Mouse (Mus musculus) ovary, adult 18-20 months (tissue): ENCODE measurements around the gene Ntng1.

ENCODE experiments used
- DNase-seq: peaks from one replicate; pipeline ENCODE4 v3.0.0; 2022; ENCODE audit warnings: low spot score, mixed read lengths

Gene Ntng1

GRCm38 (mm10) chr3:110143206-110144061, at the start of gene Ntng1:
Ntng1 (minus strand) TSS chr3:110144011.
- no peak for DNase-seq

- DNase-seq = no peak
These were observed 43.7 kb upstream of the Ntng1 start for GRCm38 (mm10) chr3:110187401-110187948.

GRCm38 (mm10) chr3:110149089-110149488, 5.3 kb upstream of the Ntng1 start:
- DNase-seq = no peak

- no peak for DNase-seq
These were observed 667 bp upstream of the Ntng1 start for GRCm38 (mm10) chr3:110144301-110145055.

GRCm38 (mm10) chr3:110142314-110143205, 1.3 kb downstream of the Ntng1 start:
- no peak for DNase-seq

- DNase-seq = no peak
These were observed 2.2 kb downstream of the Ntng1 start for GRCm38 (mm10) chr3:110141351-110142302.

- no peak for DNase-seq
These were observed 7.7 kb downstream of the Ntng1 start for GRCm38 (mm10) chr3:110136115-110136514.

- no peak for DNase-seq
These were observed 10.7 kb downstream of the Ntng1 start for GRCm38 (mm10) chr3:110133150-110133549.

GRCm38 (mm10) chr3:110132289-110132688, 11.5 kb downstream of the Ntng1 start:
- DNase-seq = no peak

GRCm38 (mm10) chr3:110131043-110131891, 12.5 kb downstream of the Ntng1 start:
- no peak for DNase-seq

GRCm38 (mm10) chr3:110129607-110130006, 14.2 kb downstream of the Ntng1 start:
- DNase-seq = no peak

- no peak for DNase-seq
These were observed 37.8 kb downstream of the Ntng1 start for GRCm38 (mm10) chr3:110105982-110106381.

- no peak for DNase-seq
These were observed 49.4 kb downstream of the Ntng1 start for GRCm38 (mm10) chr3:110094407-110094806.

GRCm38 (mm10) chr3:110094003-110094402, 49.8 kb downstream of the Ntng1 start:
- no peak for DNase-seq

GRCm38 (mm10) chr3:110092521-110092920, 51.3 kb downstream of the Ntng1 start:
- DNase-seq = no peak

GRCm38 (mm10) chr3:110087189-110087588, 56.6 kb downstream of the Ntng1 start:
- no peak for DNase-seq

- no peak for DNase-seq
These were observed 58.5 kb downstream of the Ntng1 start for GRCm38 (mm10) chr3:110085336-110085735.

GRCm38 (mm10) chr3:110064709-110065256, 79.0 kb downstream of the Ntng1 start:
- no peak for DNase-seq

GRCm38 (mm10) chr3:110055915-110056314, 87.9 kb downstream of the Ntng1 start:
- DNase-seq = no peak
